7 mouse cellular contexts compared by ENCODE assay signal in genomic region chr5:140506096-140506794, GRCm38 (mm10). TPM values are rescaled to one million over a fixed set of nuclear protein-coding genes. Genes with fewer than 3 reads are reported as not detected.
A peak's percentile ranks its signal among the peaks of the same experiment; 100 is the strongest.
DNase-seq lines count a peak whose midpoint lies in the region; ATAC-seq and TF ChIP-seq lines count a peak whose summit lies in the region.

No protein-coding gene starts in this region.

- ATAC-seq in forebrain, embryonic 16.5 days: peak; percentile 5; the same call in 1 of the 2 replicates
- ATAC-seq in liver, embryonic 11.5 days (replicated peaks; ENCODE audit: low FRiP score): no peak
- ATAC-seq in neural tube, embryonic 14.5 days (ENCODE audit: low read depth): peak; percentile 35; the same call in 1 of the 2 replicates

- H3K4me2 ChIP-seq in forebrain, embryonic 16.5 days (ENCODE audit: low read length): peak overlapping the region; percentile 77
- peak overlapping the region; percentile 77 for H3K4me2 ChIP-seq in liver, embryonic 11.5 days
- H3K4me2 ChIP-seq in neural tube, embryonic 14.5 days (ENCODE audit: low read depth, low read length): peak overlapping the region; percentile 67

- no peak for TF ChIP-seq CTCF in bone marrow, adult 2 months (IDR thresholded peaks at IDR 0.05; ENCODE audit: control insufficient read depth, insufficient read depth, low read length)

- no peaks in the 10 kb centered on the region for H3K9me3 ChIP-seq in forebrain, embryonic 16.5 days (ENCODE audit: control insufficient read depth, low read length)
- no peaks in the 10 kb centered on the region for H3K9me3 ChIP-seq in liver, embryonic 11.5 days (ENCODE audit: control insufficient read depth, low read length)
- no peaks in the 10 kb centered on the region for H3K9me3 ChIP-seq in neural tube, embryonic 14.5 days (ENCODE audit: control insufficient read depth, low read length)

- peak overlapping the region; percentile 76 for H3K9ac ChIP-seq in forebrain, embryonic 16.5 days (replicated peaks; ENCODE audit: low read depth, low read length)
- peak overlapping the region; percentile 79 for H3K9ac ChIP-seq in liver, embryonic 11.5 days (ENCODE audit: low read depth, low read length)
- H3K9ac ChIP-seq in neural tube, embryonic 14.5 days (replicated peaks; ENCODE audit: low read depth, low read length): peak overlapping the region; percentile 80

- 2% methylated on average over 22 of the region's 22 CpGs for WGBS in bone marrow, adult 2 months
- 39% methylated on average over 22 of the region's 22 CpGs for WGBS in forebrain, embryonic 16.5 days
- 35% methylated on average over 22 of the region's 22 CpGs for WGBS in liver, embryonic 11.5 days
- WGBS in neural tube, embryonic 14.5 days: 36% methylated on average over 22 of the region's 22 CpGs

- H3K27me3 ChIP-seq in forebrain, embryonic 16.5 days (replicated peaks; ENCODE audit: control insufficient read depth, insufficient read depth, low read length): no peaks in the 10 kb centered on the region
- no peaks in the 10 kb centered on the region for H3K27me3 ChIP-seq in liver, embryonic 11.5 days (replicated peaks; ENCODE audit: control insufficient read depth, insufficient read depth, low read length)
- H3K27me3 ChIP-seq in neural tube, embryonic 14.5 days (ENCODE audit: control insufficient read depth, insufficient read depth, low read length): no peaks in the 10 kb centered on the region

- intact Hi-C loops in left cerebral cortex, postnatal 25 days (cut with DNase I): no loop called here
- intact Hi-C loops in left cerebral cortex, postnatal 4 days (cut with DNase I): no loop called here

- peaks cover 17% of the 10 kb centered on the region for H3K4me1 ChIP-seq in bone marrow, adult 2 months (ENCODE audit: control insufficient read depth, insufficient read depth, low read length)
- H3K4me1 ChIP-seq in forebrain, embryonic 16.5 days (replicated peaks; ENCODE audit: control insufficient read depth, insufficient read depth, low read length): peaks cover 50% of the 10 kb centered on the region
- peaks cover 67% of the 10 kb centered on the region for H3K4me1 ChIP-seq in liver, embryonic 11.5 days (replicated peaks; ENCODE audit: control insufficient read depth, insufficient read depth, low read length)
- H3K4me1 ChIP-seq in neural tube, embryonic 14.5 days (ENCODE audit: control insufficient read depth, insufficient read depth, low read length): peaks cover 34% of the 10 kb centered on the region

- peak; percentile 11; the same call in 1 of the 2 replicates for TF ChIP-seq POLR2A in bone marrow, adult 2 months (IDR thresholded peaks at IDR 0.05; ENCODE audit: borderline replicate concordance, control insufficient read depth, low read depth, low read length)

- H3K27ac ChIP-seq in bone marrow, adult 2 months (ENCODE audit: control insufficient read depth, insufficient read depth, low read depth, low read length, poor library complexity): peak overlapping the region; percentile 94
- 0 out of 2 replicates have a peak overlapping the region, but pooled peaks have one; percentile 14 for H3K27ac ChIP-seq in forebrain, embryonic 16.5 days (ENCODE audit: low read length)
- peak overlapping the region; percentile 38 for H3K27ac ChIP-seq in liver, embryonic 11.5 days (ENCODE audit: low read depth, low read length)
- no peak overlapping the region for H3K27ac ChIP-seq in neural tube, embryonic 14.5 days (ENCODE audit: low read depth, low read length)

- DNase-seq in left cerebral cortex, postnatal 25 days (ENCODE audit: low spot score in 2 of 2): peak; percentile 42 to 44
- no peak for DNase-seq in left cerebral cortex, postnatal 4 days
- no peak for DNase-seq in liver, embryonic 11.5 days (ENCODE audit: low spot score)
- no peak for DNase-seq in B cell, adult 2 months

- H3K4me3 ChIP-seq in bone marrow, adult 2 months (replicated peaks; ENCODE audit: control insufficient read depth, low read depth, low read length): peak overlapping the region; percentile 79
- peak overlapping the region; percentile 69 for H3K4me3 ChIP-seq in forebrain, embryonic 16.5 days (replicated peaks; ENCODE audit: low read length)
- H3K4me3 ChIP-seq in liver, embryonic 11.5 days (ENCODE audit: low read depth, low read length): peak overlapping the region; percentile 61
- peak overlapping the region; percentile 60 for H3K4me3 ChIP-seq in neural tube, embryonic 14.5 days (ENCODE audit: low read depth, low read length)

- H3K36me3 ChIP-seq in forebrain, embryonic 16.5 days (ENCODE audit: control insufficient read depth, insufficient read depth): no peaks in the 10 kb centered on the region
- H3K36me3 ChIP-seq in liver, embryonic 11.5 days (ENCODE audit: control insufficient read depth, insufficient read depth, low read length): no peaks in the 10 kb centered on the region
- H3K36me3 ChIP-seq in neural tube, embryonic 14.5 days (ENCODE audit: control insufficient read depth, insufficient read depth, low read length): no peaks in the 10 kb centered on the region

RNA-seq across cellular contexts. Expression of gene Chst12, which starts 0.9 kb away (rescaled TPM):
- 10 to 100 TPM; 17.0 to 17.3 TPM for total RNA-seq in left cerebral cortex, postnatal 25 days (2021)
- total RNA-seq in left cerebral cortex, postnatal 4 days (2021): 10 to 100 TPM; 19.7 to 20.9 TPM
- 13.2 and 25.2 TPM in 2 replicates for polyA plus RNA-seq in bone marrow, adult 2 months (2011; ENCODE audit: insufficient read depth, insufficient read length, low replicate concordance, missing spikeins)
- 15.6 and 17.7 TPM in 2 replicates for polyA plus RNA-seq in forebrain, embryonic 16.5 days (2015; fragmentation: Nextera tagmentation; extraction: Ambion mirVana)
- polyA plus RNA-seq in liver, embryonic 11.5 days (2014; fragmentation: Nextera tagmentation; extraction: Ambion mirVana): 19.1 and 20.6 TPM in 2 replicates
- polyA plus RNA-seq in neural tube, embryonic 14.5 days (2014; fragmentation: Nextera tagmentation; extraction: Ambion mirVana): 22.6 and 23.8 TPM in 2 replicates

RNA-seq across cellular contexts. Expression of gene Grifin, which starts 58.6 kb away (rescaled TPM):
- total RNA-seq in left cerebral cortex, postnatal 25 days (2021): not detected
- not detected for total RNA-seq in left cerebral cortex, postnatal 4 days (2021)
- polyA plus RNA-seq in bone marrow, adult 2 months (2011; ENCODE audit: insufficient read depth, insufficient read length, low replicate concordance, missing spikeins): not detected in 2 replicates
- polyA plus RNA-seq in forebrain, embryonic 16.5 days (2015; fragmentation: Nextera tagmentation; extraction: Ambion mirVana): not detected in 2 replicates
- polyA plus RNA-seq in liver, embryonic 11.5 days (2014; fragmentation: Nextera tagmentation; extraction: Ambion mirVana): 1.8 and 2.6 TPM in 2 replicates
- polyA plus RNA-seq in neural tube, embryonic 14.5 days (2014; fragmentation: Nextera tagmentation; extraction: Ambion mirVana): not detected in 2 replicates

Comparison
In these comparisons a context has a peak if more than half of its experiments do, and no peak if none do; other contexts are left out.
1. DNase-seq: peak in left cerebral cortex, postnatal 25 days (2 of 2); none in left cerebral cortex, postnatal 4 days (single experiment), liver, embryonic 11.5 days (single experiment) and B cell, adult 2 months (0 of 2).
2. Peak in every context shown above with its lines, with median percentiles within 50 percentile points of each other: H3K4me3 ChIP-seq, H3K4me2 ChIP-seq and H3K9ac ChIP-seq.